9 mouse cellular contexts compared by ENCODE assay signal in the genomic region with DNA sequence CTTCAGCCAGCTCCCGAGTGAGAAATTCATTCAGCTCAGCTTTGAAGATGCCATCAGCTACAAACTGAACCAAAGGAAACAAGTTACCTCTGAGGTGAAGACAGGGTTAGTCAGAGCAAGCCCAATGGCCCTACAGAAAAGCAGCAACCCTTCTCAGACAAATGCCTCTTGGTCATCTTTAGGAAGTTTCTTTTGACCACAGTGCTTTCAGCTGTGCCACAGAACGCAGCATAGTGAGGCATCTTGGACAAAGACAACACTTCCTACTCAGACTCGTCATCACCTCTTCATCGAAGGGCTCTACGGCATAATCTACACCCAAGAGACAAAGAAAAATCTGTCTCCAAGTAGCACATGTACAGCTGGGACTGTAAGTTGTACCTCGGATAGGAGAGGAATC. TPM values are rescaled to one million over a fixed set of nuclear protein-coding genes. Genes with fewer than 3 reads are reported as not detected.
A peak's percentile ranks its signal among the peaks of the same experiment; 100 is the strongest.
DNase-seq lines count a peak whose midpoint lies in the region; ATAC-seq and TF ChIP-seq lines count a peak whose summit lies in the region.
"Had no signal": no experiment of that assay in that cellular context is flagged by ENCODE, and none has a peak within 500 bp of the region (broad histone marks: within the 10 kb centered on the region; RNA-seq: fewer than 3 reads in every experiment).

No protein-coding gene starts in this region.

- TF ChIP-seq CTCF in thymus, adult 2 months (IDR thresholded peaks at IDR 0.05; ENCODE audit: borderline replicate concordance, control insufficient read depth, extremely low read depth, insufficient read depth, low read length, poor library complexity), result no peak
- no peak for TF ChIP-seq CTCF in stomach, postnatal 0 days (IDR thresholded peaks at IDR 0.05; ENCODE audit: low read depth)

- H3K36me3 ChIP-seq in thymus, adult 2 months (ENCODE audit: control insufficient read depth, insufficient read depth, low read length), result peaks cover 48% of the 10 kb centered on the region
- H3K36me3 ChIP-seq in forebrain, embryonic 12.5 days (replicated peaks), result peaks cover 47% of the 10 kb centered on the region
- H3K36me3 ChIP-seq in liver, embryonic 12.5 days, result peaks cover 51% of the 10 kb centered on the region
- H3K36me3 ChIP-seq in stomach, postnatal 0 days (ENCODE audit: control insufficient read depth, insufficient read depth, low read length), result peaks cover 20% of the 10 kb centered on the region

- H3K4me1 ChIP-seq in thymus, adult 2 months (replicated peaks; ENCODE audit: control insufficient read depth, insufficient read depth, low read length), result peaks cover 11% of the 10 kb centered on the region
- peaks cover 38% of the 10 kb centered on the region for H3K4me1 ChIP-seq in forebrain, embryonic 12.5 days
- peaks cover 56% of the 10 kb centered on the region for H3K4me1 ChIP-seq in liver, embryonic 12.5 days
- H3K4me1 ChIP-seq in stomach, postnatal 0 days (replicated peaks; ENCODE audit: control insufficient read depth, insufficient read depth), result peaks cover 9% of the 10 kb centered on the region

- H3K9me3 ChIP-seq in forebrain, embryonic 12.5 days, result no peaks in the 10 kb centered on the region
- H3K9me3 ChIP-seq in liver, embryonic 12.5 days (replicated peaks), result no peaks in the 10 kb centered on the region
- H3K9me3 ChIP-seq in stomach, postnatal 0 days (ENCODE audit: control insufficient read depth, low read length), result no peaks in the 10 kb centered on the region

- no peak for ATAC-seq in forebrain, embryonic 12.5 days (ENCODE audit: low FRiP score)
- no peak for ATAC-seq in liver, embryonic 12.5 days
- ATAC-seq in stomach, postnatal 0 days (ENCODE audit: low FRiP score, low TSS enrichment), result no peak
- ATAC-seq in frontal cortex, adult (ENCODE audit: low TSS enrichment), result no peak

- H3K27me3 ChIP-seq in thymus, adult 2 months (ENCODE audit: control insufficient read depth, insufficient read depth, low read length), result no peaks in the 10 kb centered on the region
- H3K27me3 ChIP-seq in forebrain, embryonic 12.5 days, result peaks cover 19% of the 10 kb centered on the region
- H3K27me3 ChIP-seq in liver, embryonic 12.5 days (replicated peaks), result peaks cover 13% of the 10 kb centered on the region; the same call in 1 of the 2 replicates
- no peaks in the 10 kb centered on the region for H3K27me3 ChIP-seq in stomach, postnatal 0 days (ENCODE audit: control insufficient read depth, insufficient read depth, low read length)

- H3K4me3 ChIP-seq in thymus, adult 2 months (ENCODE audit: control insufficient read depth, insufficient read depth, low read length), result peak overlapping the region; percentile 66
- peak overlapping the region; percentile 84 for H3K4me3 ChIP-seq in forebrain, embryonic 12.5 days (replicated peaks)
- peak overlapping the region; percentile 92 for H3K4me3 ChIP-seq in liver, embryonic 12.5 days
- H3K4me3 ChIP-seq in stomach, postnatal 0 days (ENCODE audit: low read depth, low read length), result peak overlapping the region; percentile 59

- no peak overlapping the region for H3K27ac ChIP-seq in thymus, adult 2 months (ENCODE audit: control insufficient read depth, insufficient read depth, low read length)
- H3K27ac ChIP-seq in forebrain, embryonic 12.5 days, result peak overlapping the region; percentile 86
- H3K27ac ChIP-seq in liver, embryonic 12.5 days, result peak overlapping the region; percentile 88
- H3K27ac ChIP-seq in stomach, postnatal 0 days (replicated peaks), result peak overlapping the region; percentile 84; the same call in 1 of the 2 replicates

- TF ChIP-seq EP300 in stomach, postnatal 0 days (optimal IDR thresholded peaks at IDR 0.05), result no peak

- no peak for DNase-seq in thymus, adult 2 months
- no peak for DNase-seq in thymus, postnatal 25 days
- no peak for DNase-seq in stomach, postnatal 0 days (ENCODE audit: low spot score)
- DNase-seq in c-Kit-positive CD71-positive TER-119-positive erythroid progenitor cells, embryonic 14.5 days (ENCODE audit: low spot score), result no peak
- no peak for DNase-seq in adrenal gland, adult 2 months

- peak overlapping the region; percentile 93 for H3K9ac ChIP-seq in forebrain, embryonic 12.5 days
- peak overlapping the region; percentile 93 for H3K9ac ChIP-seq in liver, embryonic 12.5 days
- H3K9ac ChIP-seq in stomach, postnatal 0 days (ENCODE audit: low read length), result peak overlapping the region; percentile 69

- peak overlapping the region; percentile 75 for H3K4me2 ChIP-seq in forebrain, embryonic 12.5 days
- peak overlapping the region; percentile 94 for H3K4me2 ChIP-seq in liver, embryonic 12.5 days
- peak overlapping the region; percentile 70 for H3K4me2 ChIP-seq in stomach, postnatal 0 days (replicated peaks; ENCODE audit: low read depth)

- TF ChIP-seq POLR2A in thymus, adult 2 months (IDR thresholded peaks at IDR 0.05; ENCODE audit: control insufficient read depth, extremely low read depth, insufficient read depth, low read length, poor library complexity), result no peak

- whole genome bisulfite sequencing in thymus, adult 2 months, result under 1% methylated on average over 6 of the region's 6 CpGs
- WGBS in forebrain, embryonic 12.5 days, result 6% methylated on average over 6 of the region's 6 CpGs
- WGBS in liver, embryonic 12.5 days (ENCODE audit: insufficient replicate concordance), result under 1% methylated on average over 6 of the region's 6 CpGs
- 1% methylated on average over 6 of the region's 6 CpGs for WGBS in stomach, postnatal 0 days

RNA-seq across cellular contexts. Expression of a gene that starts 0.9 kb away (rescaled TPM):
- polyA plus RNA-seq in thymus, adult 2 months (2012; rRNA removed), result 483 and 566 TPM in 2 replicates
- 597 and 603 TPM in 2 replicates for polyA plus RNA-seq in forebrain, embryonic 12.5 days (2016; fragmentation: Nextera tagmentation; extraction: Ambion mirVana)
- 688 TPM in 2 replicates for polyA plus RNA-seq in liver, embryonic 12.5 days (2016; fragmentation: Nextera tagmentation; extraction: Ambion mirVana)
- 688 and 733 TPM in 2 replicates for polyA plus RNA-seq in stomach, postnatal 0 days (2015; fragmentation: Nextera tagmentation; extraction: Ambion mirVana)
- 100 to 1,000 TPM; 414 to 589 TPM for total RNA-seq in adrenal gland, adult 2 months (2021)
- 80.7 and 95.4 TPM in 2 replicates for polyA plus RNA-seq in adrenal gland, adult 2 months (2012; rRNA removed)

RNA-seq across cellular contexts. Expression of a gene that starts 16.8 kb away (rescaled TPM):
- polyA plus RNA-seq in thymus, adult 2 months (2012; rRNA removed), result 1.0 and 1.5 TPM in 2 replicates
- 5.6 and 6.8 TPM in 2 replicates for polyA plus RNA-seq in forebrain, embryonic 12.5 days (2016; fragmentation: Nextera tagmentation; extraction: Ambion mirVana)
- polyA plus RNA-seq in liver, embryonic 12.5 days (2016; fragmentation: Nextera tagmentation; extraction: Ambion mirVana), result 0.14 and 0.32 TPM in 2 replicates
- 0.97 and 1.3 TPM in 2 replicates for polyA plus RNA-seq in stomach, postnatal 0 days (2015; fragmentation: Nextera tagmentation; extraction: Ambion mirVana)
- under 1 TPM in 1 of 2 experiments, not detected in 1; 0.59 TPM for total RNA-seq in adrenal gland, adult 2 months (2021)
- polyA plus RNA-seq in adrenal gland, adult 2 months (2012; rRNA removed), result 1.3 TPM in 2 replicates
- total RNA-seq: common myeloid progenitor, adult 5-6 weeks had no signal

RNA-seq across cellular contexts. Expression of a gene that starts 52.6 kb away (rescaled TPM):
- polyA plus RNA-seq in thymus, adult 2 months (2012; rRNA removed), result 26.3 and 29.6 TPM in 2 replicates
- 10.8 and 12.2 TPM in 2 replicates for polyA plus RNA-seq in forebrain, embryonic 12.5 days (2016; fragmentation: Nextera tagmentation; extraction: Ambion mirVana)
- 134 and 136 TPM in 2 replicates for polyA plus RNA-seq in liver, embryonic 12.5 days (2016; fragmentation: Nextera tagmentation; extraction: Ambion mirVana)
- polyA plus RNA-seq in stomach, postnatal 0 days (2015; fragmentation: Nextera tagmentation; extraction: Ambion mirVana), result 3.6 and 4.4 TPM in 2 replicates
- total RNA-seq in adrenal gland, adult 2 months (2021), result 10 to 100 TPM; 38.7 to 62.2 TPM
- 19.0 and 19.3 TPM in 2 replicates for polyA plus RNA-seq in adrenal gland, adult 2 months (2012; rRNA removed)
